Mouse (Mus musculus) layer of hippocampus, adult 18-20 months (tissue): ENCODE measurements at regions not wholly inside any gene's neighbourhood (a gene's known extent, or its start where the extent isn't known, plus 50 kb on each side); places are given as distances from the start of the nearest gene placed in this dataset.
"Not testable (repeated sequence)": the region's sequence is repeated elsewhere in the genome, so short reads cannot be mapped to it uniquely, and the experiment has no call there.

ENCODE experiments used
- DNase-seq, 2 experiments: peaks; one replicate each; pipeline ENCODE4 v3.0.0; 2022; ENCODE audit warnings: low spot score in 2 of 2

DNA sequence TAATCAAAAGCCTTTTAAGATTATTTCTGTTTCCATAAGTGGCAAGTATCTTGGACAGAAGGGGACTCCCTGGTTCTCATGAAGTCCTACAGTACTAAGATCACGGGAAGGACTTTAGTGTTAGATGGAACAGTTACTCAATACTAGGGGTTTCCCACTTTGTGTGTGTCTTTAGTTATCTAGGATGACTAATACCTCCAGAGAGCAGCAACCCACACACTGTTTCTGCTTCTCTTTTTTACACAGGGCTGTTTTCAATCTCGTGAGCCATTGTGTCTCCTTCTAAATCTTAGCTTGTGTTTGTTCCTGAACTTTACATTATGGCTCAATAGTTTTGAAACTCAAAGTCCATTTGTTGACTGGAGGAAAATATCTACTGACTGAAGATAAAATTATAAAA, 496.5 kb upstream of the Impg1 start:
- no peak for DNase-seq

DNA sequence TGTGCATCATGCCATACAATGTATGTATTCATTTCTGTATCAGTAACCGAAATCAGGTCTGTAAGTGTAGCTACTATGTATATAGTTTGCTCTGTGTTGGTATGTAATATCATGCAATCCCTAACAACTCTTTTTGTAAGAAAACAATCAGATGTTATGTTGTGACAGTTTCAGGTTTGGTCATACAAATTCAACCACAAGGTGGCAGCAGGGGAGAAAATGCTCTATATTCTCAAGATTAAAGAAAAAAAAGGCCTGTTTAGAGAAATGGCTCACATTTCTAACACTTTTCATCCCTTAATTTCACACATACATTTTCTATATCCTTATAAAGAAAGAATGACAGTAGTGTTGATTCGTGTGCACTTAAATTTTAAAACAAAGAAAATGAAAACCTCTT, 477.7 kb upstream of the Impg1 start:
- peak in 1 of 2 experiments; percentile 60 for DNase-seq

DNA sequence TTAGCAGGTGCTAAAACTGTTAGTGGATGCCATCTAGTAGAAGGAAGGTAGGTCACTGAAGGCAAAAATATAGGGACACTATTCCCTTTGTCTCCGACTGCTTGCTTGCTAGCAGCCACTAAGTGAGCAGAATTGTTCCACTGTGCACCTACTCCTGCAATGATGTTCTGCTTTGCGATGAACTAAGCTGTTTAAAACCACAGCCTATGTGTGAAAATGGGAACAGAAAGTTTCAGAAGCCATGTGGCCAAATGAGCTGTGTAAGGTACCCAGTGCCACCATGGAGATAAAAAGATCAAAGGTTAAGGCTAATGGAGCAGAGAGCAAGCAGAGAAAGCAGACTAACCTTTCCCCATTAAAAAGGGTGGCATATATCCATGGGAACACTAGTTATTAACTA, 476.1 kb upstream of the Impg1 start:
- DNase-seq, result no peak

DNA sequence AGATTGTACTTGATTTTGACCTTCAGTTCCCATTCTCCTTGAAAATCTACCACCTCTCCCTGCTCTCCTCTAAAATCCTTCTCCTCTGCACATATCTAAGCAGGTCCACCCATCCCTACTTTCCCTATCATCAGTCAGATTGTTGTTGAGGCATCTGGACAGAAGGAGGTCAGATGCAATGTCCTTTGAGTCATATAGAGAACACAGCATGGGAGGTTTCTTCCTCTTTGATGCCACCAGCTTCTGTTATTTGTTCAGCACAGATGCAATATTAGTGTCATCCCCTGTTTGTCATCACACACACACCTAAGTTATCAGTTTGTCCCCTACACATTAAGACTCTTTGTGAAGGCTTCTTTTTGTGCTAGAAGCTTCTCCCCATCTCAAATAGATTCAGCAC, 473.0 kb upstream of the Impg1 start:
- no peak for DNase-seq

DNA sequence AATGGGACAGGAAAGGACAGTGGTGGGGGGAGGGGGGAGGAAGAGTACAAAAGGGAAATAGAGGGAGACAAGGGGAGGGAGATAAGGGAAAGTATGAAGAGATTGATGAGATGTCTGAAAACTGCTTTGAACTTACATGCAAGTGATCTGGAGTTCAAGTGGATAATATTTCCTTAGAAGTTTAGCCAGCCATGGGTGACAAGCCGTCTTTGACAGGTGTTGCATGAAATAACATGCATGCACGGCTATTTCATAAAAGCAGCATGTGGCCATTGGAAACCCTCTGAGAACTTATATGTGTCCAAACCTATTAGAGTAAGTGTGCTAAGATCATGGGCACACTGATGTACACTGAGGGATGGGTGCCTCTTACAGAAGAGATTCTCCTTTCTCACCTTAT, 465.3 kb upstream of the Impg1 start:
- DNase-seq, result no peak

DNA sequence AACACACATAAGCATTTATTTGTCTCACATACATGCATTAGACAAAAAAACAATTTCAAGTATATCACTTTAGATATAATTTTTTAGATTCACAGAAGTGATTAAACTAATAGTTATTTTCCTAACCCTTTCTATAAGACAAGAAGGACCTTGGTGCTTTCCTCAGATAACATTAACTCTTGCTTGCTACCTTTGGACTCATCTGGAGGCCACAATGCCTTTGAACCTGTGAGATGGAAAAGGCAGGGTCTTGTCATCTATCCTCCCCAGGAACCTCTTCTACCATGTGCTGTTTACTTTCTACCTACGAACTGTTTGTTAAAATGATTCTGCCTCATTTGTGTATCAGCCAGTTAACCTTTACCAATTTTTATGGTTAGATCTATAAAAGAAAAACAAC, 455.0 kb upstream of the Impg1 start:
- no peak for DNase-seq

DNA sequence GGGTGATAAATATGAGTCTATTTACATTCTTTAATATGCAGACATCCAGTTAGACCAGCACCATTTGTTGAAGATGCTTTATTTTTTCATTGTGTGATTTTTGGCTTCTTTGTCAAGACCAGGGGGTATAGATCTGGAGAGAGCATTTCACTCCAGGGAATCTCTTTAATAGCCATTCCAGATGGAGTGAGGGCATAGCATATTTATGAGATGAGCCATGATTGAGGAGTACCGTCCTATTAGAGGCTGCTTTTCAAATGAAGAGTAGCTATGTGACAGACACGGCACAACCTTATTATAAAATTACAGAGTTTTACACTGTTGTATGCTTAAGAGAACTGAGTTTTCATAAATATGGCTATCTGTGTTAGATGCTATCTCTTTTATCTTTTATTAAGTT, 448.6 kb upstream of the Impg1 start:
- DNase-seq, result no peak

DNA sequence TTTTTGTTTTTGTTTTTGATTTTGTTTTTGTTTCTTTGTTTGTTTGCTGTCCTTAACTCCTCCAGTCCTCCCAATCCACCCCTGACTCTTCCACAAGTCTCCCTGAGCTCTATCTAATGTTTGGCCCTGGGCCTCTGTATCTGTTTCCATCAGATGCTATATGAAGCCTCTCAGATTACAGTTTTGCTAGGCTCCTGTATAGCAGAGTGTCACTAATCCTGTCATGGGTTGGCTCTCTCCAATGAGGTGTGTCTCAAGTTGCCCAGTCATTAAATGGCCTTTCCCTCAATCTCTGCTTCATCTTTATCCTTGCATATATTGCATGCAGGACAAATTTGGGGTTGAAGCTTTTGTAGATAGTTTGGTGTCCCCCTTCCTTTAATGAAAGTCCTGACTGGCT, 446.9 kb upstream of the Impg1 start:
- no peak for DNase-seq

DNA sequence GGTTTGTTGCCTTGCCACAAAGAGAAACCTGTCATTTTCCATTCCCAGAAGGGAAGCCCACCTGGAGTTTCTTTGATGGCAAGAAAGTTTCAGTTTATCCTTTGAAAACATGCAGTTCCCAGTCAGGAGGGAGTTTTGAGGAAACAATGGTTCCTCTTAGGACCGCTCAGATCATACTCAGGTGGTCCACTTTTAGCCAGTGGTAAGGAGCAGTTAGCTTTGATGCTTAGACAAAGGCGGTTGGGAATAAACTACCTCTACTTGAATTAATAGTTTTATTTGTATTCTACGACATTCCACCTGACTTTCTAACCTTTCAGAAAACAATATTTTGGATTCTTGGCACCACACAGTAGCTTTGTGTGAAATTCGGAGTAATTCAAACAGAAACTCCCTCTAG, 401.5 kb upstream of the Impg1 start:
- no peak for DNase-seq

DNA sequence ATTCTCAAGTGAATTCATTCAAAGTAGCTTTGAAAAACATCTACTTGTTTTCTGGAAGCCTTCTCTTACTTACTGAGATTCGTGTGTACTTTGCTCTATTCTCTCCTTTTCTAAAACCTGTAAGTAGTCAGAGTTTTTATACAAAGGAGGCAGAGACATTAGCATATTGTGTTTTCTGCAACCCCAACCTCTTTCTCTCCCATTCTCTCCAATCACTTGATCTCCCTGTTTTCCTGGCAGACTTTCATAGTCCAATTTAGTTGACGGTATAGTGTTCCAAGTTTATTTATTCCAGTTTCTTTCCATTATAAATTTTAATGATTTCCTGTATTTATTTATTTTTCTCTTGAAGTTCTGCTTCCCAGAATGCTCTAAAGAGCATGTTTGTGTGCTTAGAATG, 393.7 kb upstream of the Impg1 start:
- DNase-seq, result peak in 1 of 2 experiments; percentile 1

DNA sequence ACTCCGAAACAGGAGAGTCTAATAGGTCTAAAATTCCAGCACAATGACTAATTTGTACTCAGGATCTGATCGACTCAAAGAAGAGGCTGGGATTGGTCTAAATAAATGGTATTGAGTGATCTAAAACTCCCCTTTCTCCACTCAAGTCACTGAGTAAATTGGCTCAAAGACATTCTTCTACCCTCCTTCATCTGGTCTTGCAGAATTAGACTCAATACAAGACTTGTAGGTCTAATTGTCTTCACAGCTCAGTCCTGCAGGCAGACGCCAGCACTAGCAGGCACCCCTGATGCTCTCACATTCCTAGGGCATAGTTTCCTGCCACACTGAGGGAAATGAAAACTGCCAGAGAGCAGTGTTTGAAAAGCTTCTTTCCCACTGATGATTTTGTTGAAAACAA, 382.9 kb upstream of the Impg1 start:
- DNase-seq, result no peak

DNA sequence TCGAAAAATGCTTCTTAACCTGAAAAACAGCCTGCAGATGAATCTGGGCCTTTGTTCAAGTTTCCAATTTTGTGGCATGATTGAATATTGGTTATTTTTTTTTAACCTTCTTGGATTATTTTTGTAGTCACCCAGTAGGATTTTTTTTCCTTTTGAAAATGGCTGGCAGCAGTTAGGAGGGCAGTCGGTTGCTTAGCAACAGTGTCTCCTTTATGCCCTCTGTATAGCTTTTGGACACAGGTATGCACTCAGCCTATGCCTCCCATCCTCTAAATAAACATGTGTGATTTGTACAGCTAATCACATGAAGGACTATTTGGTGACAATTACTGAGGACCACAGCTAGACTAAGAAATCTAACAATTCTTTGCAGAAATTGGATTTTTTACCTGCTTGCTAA, 367.5 kb upstream of the Impg1 start:
- DNase-seq, result no peak

DNA sequence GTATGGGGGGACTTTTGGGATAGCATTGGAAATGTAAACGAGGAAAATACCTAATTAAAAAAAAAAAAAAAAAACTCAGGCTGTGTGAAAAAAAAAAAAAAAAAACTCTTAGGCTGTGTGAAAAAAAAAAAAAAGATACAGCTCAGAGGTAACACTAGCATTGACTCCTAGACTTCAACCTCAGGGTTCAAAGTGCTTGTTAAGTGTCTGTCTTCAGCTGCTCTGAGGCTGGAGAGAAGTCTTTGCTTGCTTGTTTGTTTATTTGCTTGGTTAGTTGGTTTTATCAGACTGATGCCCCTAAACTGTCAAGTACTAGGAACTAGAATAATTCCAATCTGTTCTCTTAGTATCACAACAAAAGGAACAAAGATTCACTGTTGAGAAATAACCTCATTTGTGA, 360.1 kb upstream of the Impg1 start:
- DNase-seq, result no peak

DNA sequence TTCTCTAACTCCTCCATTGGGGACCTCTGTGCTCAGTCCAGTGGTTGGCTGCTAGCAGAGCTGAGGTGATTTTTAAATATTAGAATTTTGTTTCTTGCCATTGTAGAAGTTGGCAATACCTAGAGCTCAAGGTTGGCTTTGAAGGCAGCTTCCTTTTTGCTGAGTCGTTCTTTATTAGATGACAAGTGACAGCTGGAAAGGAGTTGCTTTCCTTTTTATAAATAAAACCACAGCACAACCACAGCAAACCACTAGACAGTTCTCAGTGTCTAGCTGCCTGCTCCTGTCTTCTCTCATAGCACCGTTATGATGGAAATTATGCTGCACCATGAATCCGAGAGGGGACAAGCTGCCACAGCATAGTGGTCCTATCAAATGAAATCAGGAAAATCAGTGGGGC, 354.8 kb upstream of the Impg1 start:
- no peak for DNase-seq

DNA sequence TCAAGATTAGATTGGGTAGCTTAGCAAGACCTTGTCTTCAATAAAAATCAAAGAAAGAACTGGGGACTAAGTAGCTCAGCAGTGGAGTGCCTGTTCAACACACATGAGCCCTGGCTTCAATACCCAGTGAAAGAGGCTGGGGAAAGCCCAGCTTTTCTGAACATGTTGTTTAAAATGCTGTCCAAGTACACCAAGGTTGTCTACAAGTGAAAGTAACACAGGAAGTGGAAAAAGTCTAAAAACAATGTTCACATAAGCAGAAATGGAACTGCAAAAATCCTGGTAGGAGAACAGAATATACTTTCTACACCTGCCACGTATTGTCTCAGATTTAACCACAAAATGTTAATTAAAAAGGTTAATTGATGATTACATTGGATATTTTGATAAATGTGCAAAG, 353.8 kb upstream of the Impg1 start:
- DNase-seq, result no peak

DNA sequence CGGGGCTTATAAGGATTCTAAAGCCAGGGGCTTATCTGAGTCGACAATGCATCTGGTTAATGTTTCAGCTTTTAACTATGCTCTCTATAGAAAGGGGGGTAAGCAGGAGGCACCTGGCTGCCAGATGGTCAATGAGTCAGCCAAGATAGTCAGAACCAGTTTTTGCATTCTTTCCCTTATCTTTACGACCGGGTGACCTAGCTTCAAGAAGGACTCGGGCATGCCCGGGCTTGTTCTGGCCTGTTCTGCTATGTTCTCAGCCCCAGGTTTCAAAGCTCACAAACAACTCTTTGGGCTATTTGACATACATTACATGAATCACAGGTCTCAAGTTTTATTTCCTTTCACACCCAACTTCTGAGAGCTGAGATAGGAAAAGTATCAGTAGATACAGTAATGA, 348.6 kb upstream of the Impg1 start:
- DNase-seq, result not testable (repeated sequence)

DNA sequence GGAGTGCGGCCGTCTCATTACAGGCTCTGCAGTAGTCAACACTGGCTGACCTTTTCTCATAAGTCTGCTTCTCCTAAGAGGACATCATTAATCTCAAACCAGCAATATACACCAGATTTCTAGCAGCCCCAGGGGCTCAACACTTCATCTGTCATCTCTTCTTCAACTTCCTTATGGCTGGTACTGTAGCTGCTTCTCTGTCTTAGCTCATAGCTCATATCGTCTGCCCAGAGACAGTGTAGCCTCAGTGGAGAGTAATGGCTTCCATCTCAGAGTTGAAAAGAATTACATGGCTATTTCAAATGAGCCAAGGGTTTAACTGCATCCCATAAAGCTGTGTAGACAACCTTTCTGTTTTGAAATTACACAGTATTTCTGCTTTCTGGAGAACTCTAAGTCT, 326.2 kb upstream of the Impg1 start:
- no peak for DNase-seq

DNA sequence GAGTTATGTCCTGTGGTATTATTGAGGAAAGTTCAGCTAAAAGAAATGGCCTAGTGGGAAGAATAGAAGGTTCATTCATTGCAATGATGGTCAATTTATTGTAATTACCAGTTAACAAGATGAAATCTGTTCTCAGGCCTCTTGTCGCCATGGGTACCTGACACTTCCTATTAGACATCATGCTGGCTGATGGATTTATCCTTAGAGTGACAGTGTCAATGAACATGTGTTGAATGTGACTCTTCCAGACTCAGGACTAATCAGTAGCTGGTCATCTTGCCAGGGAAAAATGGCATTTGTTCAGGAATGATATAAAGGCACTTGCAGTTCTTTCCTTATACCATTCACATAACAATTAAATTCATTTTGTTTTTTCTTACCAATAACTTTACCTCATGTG, 309.3 kb upstream of the Impg1 start:
- no peak for DNase-seq

DNA sequence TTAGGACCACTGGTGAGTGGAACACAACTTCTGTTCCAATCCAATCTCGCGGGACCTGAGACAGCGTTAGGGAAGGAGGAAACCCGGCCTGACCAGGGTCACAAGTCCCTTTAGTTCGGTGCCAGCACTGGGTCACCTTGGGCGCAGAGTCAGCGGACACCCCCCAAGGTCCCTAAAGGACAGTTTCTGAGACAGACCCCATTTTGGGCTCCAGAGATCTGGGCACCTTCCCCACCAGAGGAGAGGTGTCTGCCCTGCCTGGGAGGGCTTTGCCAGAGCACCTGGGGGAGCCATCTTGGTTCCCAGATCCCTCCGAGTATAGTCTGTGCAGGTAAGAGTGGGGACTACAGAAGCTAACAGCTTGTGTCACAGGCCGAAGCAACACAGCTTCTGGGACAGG, 270.5 kb upstream of the Impg1 start:
- DNase-seq, result not testable (repeated sequence)

DNA sequence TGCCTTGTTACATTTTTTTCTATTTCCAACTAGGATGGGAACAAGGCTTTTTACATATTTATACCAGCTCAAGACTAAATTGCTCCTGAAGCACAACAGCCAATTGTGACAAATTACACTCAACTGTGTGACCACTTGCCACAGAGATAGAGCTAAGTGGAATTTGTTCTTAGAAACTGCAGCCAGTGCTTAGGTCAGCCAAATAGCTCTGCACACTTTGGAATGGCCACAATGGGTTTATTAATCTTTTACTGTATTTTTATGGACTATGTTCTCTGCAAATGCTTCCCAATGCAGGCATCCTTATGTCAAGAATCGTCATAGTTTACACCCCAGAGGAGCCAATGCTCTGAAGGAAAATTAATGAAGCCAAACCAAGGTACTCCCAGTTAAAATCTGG, 267.7 kb upstream of the Impg1 start:
- DNase-seq, result no peak

DNA sequence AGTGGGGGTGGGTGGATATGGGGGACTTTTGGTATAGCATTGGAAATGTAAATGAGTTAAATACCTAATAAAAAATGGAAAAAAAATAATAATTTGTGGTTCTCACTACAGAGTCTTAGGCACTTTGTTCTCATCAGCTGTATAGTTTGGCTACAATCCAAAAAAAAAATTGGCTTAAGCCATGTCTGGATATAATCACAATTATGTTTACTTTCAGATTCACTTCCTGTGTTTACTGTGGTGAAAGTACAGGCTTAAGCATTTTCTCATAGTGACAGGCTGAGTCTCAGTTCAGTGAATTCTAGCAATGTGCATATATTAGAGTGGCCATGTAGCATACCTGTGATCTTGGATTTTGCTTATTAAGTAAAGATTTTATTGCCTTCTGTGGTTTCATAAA, 258.4 kb upstream of the Impg1 start:
- no peak for DNase-seq

DNA sequence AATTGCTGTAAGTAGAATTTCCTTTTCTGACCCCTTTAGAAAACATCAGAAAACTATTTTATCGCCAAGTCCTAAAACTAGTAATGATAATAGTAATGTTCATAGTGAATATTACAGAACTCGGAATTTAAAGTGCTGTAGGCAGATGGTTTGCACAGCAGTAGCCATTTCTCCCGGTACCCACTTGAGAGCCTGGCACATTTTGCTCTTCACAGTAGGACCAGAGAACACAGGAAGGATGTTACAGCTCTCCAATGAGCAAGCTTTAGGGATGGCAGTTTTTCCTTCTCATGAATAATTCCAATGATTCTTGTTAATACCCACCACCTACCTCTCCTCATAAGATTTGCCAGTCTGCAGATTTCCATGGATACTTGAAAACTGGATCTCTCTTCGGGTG, 253.2 kb upstream of the Impg1 start:
- no peak for DNase-seq

DNA sequence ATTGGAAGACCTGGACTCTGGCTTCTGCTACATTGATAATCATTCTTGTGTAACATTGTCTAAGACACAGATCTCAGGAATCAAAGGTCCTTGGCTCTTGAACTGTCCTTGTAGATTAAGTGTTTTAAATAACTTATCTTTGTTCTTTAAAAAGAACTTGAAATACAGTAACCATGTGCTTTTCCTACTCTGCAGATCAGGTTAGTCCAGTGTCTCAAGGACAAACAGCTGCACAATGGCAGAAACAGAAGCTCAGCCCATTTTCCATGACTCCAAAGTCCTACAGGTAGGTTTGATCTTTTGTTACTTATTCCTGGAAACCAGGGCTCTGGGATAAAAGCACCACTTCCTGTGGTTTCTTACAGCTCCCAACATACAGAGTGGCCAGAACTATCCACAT, 244.5 kb upstream of the Impg1 start:
- no peak for DNase-seq

DNA sequence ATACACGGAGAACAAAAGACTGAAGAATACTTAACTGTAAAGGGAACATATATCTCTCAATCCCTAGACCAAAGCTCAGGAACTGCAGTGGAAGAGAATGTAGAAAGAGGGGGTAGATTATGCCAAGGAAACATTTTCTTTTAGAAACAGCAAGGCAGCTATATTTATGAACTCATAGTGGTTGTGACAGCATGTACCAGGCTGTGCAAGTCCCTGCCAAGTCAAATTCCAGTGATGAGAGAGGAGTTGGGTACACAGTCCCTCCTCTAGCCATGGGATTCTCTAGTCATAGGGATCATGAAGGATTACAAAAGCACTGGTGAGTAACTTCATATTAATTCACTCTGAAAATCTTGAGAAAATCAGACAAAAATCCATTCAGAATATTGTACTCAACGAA, 240.0 kb upstream of the Impg1 start:
- no peak for DNase-seq

DNA sequence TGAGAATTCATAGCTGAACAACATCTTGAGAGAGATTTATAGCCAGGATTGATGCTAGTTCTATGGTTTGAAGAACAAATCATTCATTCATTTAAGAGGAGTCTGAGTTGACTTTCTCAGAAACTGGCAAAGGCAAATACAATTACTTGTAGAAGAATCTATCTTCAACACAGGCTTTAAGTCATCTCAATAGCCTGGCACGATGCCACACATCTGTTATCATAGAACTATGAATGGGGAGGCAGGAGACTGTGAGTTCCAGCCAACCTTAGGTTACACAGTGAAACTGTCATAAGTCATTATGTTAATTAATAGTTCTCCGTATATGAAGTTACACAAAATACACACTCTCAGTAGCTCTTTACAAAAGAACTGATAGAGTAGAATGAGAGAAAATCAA, 231.9 kb upstream of the Impg1 start:
- no peak for DNase-seq
